Mouse (Mus musculus): Measurements from ENCODE around the gene Arhgef25.
"Not testable (repeated sequence)": the region's sequence is repeated elsewhere in the genome, so short reads cannot be mapped to it uniquely, and the experiment has no call there.

The Arhgef25 gene

GRCm38 (mm10) chr10:127205373-127205772, 15.5 kb upstream of the Arhgef25 start:
- DNase-seq (ENCODE audit: low read depth, low spot score) = no peak

DNA sequence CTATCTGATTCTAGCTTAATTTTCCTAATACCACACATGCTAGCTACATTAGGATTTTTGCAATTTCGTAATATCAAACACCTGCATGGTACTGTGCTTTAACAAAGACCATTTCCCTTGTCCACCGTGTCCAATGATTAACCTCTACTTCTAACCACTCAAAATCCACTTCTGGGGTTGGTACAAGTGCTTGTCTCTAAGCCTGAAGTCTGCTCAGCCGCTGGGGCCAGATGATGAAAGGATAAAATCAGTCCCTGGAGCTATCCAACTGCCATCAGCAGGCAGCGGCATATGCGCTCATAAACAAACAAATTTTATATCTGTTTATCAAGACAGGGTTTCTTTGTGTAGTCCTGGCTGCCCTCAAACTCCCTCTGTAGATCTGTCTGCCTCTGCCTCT, 14.7 kb upstream of the Arhgef25 start:
- DNase-seq (ENCODE audit: low read depth, low spot score) = no peak

DNA sequence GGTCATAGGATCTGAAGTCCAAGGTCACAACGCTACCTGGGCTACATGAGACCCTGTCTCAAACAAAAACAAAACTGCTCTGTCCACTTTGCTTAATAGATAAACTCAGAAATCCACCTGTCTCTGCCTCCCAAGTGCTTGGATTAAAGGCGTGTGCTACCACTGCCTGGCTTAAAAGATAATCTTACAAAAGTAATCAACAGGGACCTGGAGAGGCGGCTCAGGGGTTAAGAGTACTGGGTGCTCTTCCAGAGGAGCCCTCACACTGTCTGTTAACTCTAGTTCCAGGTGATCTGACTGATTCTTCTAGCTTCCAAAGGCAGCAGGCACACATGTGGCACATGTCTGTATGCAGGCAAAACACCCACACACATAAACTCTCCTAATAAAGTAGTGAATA, 13.2 kb upstream of the Arhgef25 start:
- no peak for DNase-seq (ENCODE audit: low read depth, low spot score)

GRCm38 (mm10) chr10:127200279-127200678, 10.4 kb upstream of the Arhgef25 start:
- no peak for DNase-seq (ENCODE audit: low read depth, low spot score)

- DNase-seq (ENCODE audit: low read depth, low spot score) = no peak
These were observed 9.6 kb upstream of the Arhgef25 start for GRCm38 (mm10) chr10:127199474-127199873.

DNA sequence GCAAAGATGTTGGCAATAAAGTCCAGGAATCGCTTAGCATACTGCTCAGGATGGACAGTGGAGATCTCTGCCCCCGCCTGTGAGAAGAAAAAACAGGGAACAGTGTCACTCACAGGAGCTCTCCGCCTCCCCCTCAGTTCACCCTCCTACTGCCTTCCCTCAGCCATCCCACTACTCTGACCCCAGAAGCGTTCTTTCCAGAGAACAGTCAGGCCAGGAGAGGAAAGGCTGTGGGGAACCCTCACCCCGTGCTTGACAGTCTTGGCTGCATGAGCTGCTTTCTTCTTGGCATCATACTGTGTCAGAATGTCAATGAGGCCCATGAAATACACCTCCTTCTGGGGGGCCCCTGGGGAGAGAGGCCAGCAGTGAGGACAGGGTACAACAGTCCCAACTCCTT, 9.2 kb upstream of the Arhgef25 start:
- no peak for DNase-seq (ENCODE audit: low read depth, low spot score)

GRCm38 (mm10) chr10:127198492-127198891, 8.6 kb upstream of the Arhgef25 start:
- no peak for DNase-seq (ENCODE audit: low read depth, low spot score)

- DNase-seq (ENCODE audit: low read depth, low spot score) = no peak
These were observed 7.7 kb upstream of the Arhgef25 start for GRCm38 (mm10) chr10:127197505-127198110.

- DNase-seq (ENCODE audit: low read depth, low spot score) = no peak
These were observed 7.2 kb upstream of the Arhgef25 start for GRCm38 (mm10) chr10:127197104-127197503.

DNA sequence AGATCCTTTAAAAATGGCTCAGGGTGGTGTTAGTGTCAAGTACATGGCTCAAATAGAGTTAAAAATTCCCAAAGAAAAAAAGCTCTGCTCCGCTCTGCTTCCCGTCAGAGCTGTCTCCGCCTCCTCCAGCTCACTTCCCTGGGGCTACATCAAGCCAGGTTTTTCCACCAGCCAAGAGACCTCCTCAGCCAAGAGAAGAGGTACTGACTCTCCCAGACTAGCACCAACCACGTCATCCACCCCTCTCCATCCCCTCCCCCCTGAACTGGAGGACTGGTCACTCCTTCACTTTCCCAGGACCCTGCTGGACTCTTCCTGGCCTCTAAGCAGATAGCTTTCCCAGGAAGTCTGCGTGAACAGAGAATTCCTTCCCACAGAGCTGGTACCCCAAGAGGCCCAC, 6.5 kb upstream of the Arhgef25 start:
- DNase-seq (ENCODE audit: low read depth, low spot score) = peak; percentile 54

DNA sequence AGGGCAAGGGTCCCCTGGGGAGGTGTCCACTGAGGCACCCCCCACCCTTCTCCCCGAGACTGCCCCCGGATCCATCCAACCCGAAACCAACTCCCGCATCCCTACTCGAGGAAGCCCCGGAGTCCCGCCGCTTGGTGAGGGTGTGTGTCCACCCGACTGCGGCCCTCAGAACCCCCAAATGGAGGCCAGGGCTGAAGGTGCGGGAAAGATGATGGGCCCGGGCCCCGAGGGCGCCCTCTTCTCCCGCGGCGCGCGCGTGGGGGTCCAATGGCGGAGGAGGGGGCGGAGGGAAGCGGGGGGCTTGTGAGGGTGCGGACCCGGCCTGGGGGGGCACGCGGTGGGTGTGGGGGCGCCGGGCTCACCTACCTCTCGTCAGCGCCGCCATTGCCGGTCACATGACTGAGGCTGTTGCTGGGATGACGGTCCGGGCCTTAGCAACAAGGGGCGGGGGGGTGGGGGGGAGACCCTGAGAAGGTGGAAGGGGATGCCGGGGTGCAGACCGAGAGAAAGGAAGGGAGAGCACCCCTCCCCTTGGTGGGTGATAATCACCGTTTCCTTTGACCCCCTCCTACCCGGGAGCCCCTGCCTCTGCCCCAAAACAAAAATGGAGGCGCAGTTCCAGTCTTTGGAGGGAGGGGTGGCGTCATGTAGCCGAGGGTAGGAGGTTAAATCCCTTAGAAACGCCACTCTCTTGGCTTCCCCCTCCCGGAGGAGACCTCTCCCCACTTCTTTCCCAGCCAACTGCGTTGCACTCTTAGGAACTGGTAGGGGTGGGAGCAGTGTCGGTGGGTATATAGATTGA, 5.6 kb upstream of the Arhgef25 start, which contains the start of gene Dtx3:
Dtx3 (minus strand) TSS at position 401 of the 802 bp plus-strand sequence.
- peak; percentile 31 for DNase-seq (ENCODE audit: low read depth, low spot score)

DNA sequence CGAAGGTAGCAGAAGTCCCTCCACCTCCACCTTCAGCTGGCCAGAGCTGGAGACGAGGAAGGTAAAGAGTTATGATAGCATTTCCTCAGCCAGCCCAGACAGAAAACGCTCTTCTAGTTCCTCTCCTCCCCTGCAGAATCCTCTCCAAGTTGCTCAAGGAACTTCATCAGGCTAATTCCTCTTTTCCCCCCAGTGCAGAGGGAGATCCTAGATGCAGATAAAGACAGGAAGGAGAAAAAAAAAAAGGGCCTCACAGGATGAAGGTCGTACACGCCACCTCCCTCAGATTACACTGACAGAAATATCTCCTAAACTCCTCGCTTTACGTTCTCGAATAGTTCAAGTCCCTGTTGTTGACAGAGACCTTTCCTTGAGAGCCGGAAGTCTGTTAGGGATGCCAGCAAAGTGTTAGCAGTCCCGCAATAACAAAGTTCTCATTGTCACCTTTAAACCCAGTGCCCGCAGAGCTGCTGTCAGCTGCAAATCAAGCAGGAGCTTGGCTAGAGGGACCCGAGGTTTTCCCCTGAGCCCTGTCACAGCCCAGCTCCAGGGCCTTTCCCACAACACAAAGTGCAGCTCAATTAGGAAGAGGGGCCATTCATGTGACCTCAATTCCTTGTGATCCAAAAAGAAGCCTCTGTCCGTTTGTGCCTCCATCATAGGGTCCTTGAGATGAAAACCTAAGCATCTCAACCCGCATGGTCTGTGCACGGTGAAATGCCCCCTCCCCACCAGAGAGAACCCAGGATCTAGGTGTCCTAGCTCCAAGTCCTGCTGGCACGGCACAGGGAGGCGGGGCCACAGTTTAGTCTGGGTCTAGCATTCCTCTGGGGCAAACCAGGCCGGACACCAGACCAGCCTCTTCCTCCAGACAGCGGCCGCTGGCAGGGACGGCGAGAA, 4.8 kb upstream of the Arhgef25 start:
- DNase-seq (ENCODE audit: low read depth, low spot score) = no peak

GRCm38 (mm10) chr10:127193011-127193410, 3.1 kb upstream of the Arhgef25 start:
- no peak for DNase-seq (ENCODE audit: low read depth, low spot score)

DNA sequence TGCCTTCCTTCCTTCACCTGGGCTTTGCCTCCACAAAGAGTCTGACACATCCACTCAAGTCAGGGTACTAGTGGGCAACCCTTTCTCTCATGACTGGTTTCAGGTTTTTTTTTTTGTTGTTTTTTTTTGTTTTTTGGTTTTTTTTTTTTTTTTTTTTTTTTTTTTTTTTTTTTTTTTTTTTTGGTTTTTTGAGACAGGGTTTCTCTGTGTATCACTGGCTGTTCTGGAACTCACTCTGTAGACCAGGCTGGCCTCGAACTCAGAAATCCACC, 2.1 kb upstream of the Arhgef25 start:
- DNase-seq (ENCODE audit: low read depth, low spot score) = not testable (repeated sequence)

DNA sequence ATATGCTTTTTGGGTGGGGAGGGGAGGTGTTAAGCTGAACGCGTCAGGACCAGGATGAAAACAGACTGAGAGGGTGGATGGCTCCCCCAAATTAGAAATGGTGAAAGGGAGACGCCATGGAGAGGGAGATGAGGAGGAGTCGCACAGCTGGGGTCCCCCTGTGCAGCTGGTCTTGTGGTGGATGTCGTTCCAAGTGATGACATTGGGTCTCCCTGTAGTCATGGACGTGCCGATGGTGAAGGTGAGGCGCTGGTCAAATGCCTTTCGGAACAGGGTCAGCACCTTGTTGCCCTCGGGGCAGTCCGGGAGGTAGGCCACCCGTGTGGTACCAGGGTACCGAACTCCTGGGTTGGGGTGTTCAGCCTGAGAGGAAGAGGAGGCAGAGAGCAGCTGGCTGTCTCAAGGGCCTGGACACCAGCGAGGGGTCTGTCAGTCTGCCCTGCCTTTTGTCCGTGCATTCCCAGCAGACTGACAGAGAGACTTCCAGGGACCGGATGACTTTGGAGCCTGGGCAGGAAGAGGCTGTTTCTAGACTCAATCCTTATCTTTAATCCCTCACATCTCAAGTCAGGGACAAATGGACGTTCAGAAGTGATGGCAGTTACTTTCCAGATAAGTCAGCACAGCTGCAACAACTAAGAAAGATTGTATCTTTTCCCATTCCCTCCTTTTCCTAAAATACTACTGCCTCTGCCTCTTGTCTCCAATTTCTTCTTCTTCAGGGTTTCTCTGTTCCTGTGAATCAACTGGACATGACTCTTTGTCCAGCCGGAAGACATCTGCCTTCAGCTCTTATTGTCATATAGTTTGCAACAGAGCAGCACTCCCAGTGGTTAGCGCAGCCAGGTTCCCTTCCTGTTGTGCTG, 1.5 kb upstream of the Arhgef25 start:
- DNase-seq (ENCODE audit: low read depth, low spot score) = no peak

DNA sequence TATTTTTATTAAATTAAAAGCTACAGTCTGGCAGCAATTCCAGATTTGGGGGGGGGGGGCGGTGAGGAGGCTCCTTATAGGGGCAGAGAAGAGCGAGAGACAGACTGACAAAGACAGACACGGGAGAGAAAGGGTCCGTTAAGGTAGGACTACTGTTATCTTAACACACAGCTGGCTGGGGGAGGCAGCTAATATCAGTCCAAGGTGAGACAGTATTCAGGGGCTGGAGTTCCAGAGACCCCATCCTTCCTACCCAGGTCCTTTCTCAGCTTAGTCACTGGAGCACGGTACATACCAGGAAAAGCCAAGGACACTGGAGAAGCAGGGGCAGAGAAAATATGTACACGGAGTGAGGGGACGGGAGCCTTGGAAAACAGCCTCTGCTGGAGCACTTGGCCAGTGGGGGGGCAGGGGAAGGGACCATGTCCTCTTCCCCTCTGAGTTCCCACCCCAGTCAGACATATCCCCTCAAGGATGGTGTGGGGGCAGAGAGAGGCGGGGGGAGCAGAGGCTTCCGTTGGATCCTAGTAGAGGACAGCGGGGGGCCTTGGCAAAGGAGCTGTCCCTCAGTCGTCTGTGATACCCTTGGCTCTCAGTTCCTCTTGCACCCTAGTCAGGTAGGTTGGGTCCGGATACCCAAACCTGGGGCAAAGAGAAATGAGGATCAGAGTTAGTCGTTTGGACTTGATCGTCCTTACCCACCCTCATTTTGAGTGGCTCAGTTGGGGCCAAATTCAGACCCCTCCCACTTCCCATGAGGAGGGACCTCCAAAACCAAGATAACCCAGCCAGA, 711 bp upstream of the Arhgef25 start:
- no peak for DNase-seq (ENCODE audit: low read depth, low spot score)

- DNase-seq (ENCODE audit: low read depth, low spot score) = no peak
These were observed 700 bp downstream of the Arhgef25 start for GRCm38 (mm10) chr10:127189116-127189650.

DNA sequence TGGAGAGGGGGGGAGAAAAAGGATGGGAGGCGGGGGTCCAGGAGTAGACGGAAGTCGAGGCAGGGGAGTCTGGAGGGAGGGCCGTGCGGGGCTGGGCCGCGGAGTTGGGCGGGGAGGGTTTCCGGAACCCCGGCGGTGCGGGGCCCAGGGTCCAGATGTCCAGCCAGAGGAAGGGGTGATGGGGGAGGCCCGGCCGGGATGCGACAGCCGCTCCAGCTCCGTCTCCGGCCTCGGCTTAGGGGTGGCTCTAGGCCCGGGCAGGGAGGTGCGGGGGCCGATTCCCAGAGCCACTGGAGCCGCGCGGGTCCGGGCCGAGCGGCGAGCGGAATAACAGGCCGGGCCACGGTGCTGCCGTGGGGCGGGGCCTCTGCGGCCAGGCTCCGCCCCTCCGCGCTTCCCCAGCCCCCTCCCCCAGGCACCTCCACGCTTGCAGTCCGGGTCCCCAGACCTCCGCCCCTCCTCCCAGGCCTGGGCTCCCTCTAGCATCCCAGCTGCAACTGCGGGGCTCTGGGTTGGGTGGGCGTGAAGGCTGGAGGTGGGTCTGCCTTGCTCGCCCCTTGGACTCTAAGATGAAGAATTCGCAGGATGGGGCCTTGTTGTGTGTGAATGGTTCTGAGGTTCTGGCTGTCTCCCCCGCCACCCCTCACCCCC, 1.3 kb downstream of the Arhgef25 start:
- peak; percentile 86 for DNase-seq (ENCODE audit: low read depth, low spot score)

- DNase-seq (ENCODE audit: low read depth, low spot score) = no peak
These were observed 1.8 kb downstream of the Arhgef25 start for GRCm38 (mm10) chr10:127188079-127188453.

Data from forelimb bud, embryonic 11.5 days (tissue).